Mouse (Mus musculus): ENCODE measurements around the gene Sde2.
"Not testable (repeated sequence)": the region's sequence is repeated elsewhere in the genome, so short reads cannot be mapped to it uniquely, and the experiment has no call there.

The Sde2 gene

GRCm38 (mm10) chr1:180835273-180836015 is 15.5 kb upstream of the Sde2 start:
- DNase-seq = no peak

DNA sequence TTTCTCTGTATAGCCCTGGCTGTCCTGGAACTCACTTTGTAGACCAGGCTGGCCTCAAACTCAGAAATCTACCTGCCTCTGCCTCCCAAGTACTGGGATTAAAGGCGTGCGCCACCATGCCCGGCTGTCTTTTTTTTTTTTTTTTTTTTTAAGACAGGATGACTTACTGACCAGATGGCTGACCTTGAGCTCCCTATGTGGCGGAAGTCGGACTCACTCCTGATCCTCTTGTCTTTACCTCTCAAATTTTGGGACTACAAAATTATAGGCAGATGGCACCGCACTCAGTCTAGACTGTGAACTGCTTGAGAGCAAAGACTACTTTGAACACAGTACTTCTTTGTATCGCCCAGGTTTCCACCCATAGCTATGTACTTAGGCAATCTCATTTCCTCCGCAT is 14.5 kb upstream of the Sde2 start:
- DNase-seq = not testable (repeated sequence)

DNA sequence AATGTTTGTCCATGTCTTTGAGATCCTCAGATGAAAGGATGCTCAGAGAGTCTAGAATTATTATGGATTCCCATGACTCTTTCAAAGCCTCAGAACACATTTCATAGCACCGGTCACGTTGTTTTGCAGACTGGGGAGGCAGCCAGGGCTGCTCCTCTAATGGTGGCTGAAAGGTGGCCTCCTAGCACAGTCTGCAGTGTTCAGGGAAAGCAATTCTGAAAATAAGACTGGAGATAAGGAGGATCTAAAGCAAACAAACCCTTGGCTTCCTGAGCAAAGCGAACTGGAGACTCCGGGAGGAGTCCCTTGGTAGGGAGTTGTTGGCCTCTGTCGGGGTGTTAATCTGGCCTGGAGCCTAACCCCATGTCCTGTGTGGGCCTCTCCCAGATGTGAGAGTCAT is 13.7 kb upstream of the Sde2 start:
- DNase-seq = no peak

DNA sequence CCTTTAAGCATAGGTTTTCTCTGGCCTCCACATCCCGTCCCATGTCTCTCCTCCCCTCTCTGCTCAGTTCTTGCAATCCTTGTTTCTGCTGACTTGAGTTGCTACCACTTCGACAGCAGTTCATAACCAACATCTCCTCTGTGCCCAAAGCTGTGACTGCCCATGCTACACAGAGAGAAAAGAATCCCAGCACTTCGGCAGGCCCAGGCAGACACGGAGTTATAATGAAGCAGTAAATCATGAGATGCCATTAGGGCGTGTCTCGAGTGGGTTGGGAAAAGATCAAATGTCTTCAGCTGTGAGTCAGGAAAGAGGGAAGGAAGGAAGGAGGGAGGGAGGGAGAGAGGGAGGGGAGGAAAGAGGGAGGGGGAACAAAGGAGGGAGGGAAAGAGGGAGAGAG is 12.9 kb upstream of the Sde2 start:
- no peak for DNase-seq

DNA sequence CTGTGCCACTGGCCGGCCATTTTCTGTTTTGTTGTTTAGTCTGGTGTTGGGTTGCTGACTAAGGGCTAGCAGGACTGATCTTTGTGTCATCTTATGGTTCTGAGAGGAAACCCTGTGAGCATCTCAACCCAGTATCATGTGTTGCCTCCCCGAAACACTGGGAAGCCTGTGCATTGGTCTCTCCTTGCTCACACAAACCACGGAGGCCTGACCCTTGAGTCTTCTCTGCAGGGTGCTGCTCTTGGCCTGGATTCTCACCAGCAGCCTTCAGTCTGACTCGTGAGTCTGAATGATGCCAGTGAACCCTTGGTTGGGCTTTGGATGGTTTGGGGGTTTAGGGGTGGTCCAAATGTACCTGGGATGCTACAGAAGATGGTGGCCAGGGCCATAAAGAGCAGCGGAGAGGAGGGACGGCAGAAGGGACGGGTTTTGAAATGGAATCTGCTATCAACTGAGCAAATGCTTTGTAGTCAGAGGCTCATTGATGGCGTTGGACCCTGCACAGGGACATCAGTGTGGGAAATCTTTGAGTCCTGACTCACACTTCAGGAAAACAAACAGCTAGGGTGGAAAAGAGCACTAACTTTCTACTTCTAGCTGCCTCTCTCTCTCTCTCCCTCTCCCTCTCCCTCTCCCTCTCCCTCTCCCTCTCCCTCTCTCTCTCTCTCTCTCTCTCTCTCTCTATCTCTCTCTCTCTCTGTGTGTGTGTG is 11.6 kb upstream of the Sde2 start:
- no peak for DNase-seq

GRCm38 (mm10) chr1:180841561-180842300 is 9.2 kb upstream of the Sde2 start:
- DNase-seq = no peak

- DNase-seq = peak; percentile 41
Measured at GRCm38 (mm10) chr1:180848114-180848510, 2.8 kb upstream of the Sde2 start.

DNA sequence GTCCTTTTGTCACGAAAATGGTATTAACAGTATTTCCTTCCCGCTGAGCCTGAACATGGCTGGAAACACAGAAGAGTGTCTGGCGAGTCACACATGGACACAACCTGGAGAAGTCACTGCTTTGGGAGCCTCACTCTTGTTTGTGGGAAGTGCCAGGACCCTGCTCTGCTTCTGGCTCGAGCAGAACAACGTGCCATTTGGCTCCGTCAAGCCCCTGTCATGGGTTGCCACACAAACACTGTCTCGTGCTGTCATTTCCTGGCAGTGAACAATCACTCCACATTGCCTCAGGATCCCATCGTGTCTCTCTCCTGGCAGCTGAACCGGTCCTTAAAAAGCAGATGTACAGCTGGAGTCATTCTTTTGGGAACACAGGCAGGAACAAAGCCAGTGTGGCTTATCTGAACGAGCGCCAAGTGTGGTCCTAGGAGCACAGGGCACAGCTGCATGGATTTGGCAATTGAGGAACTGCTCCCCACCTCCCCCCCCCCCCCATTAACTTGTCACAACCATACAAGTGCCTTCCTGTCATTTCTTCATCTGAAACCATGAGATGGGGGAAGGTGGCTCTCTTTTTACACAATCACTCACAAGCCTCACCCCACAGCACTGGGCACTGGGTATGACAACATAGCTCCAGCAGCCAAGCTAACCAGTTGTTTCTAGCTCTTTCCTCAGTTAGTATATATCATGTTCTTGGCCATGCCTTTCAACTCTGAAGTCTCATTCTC is 2.3 kb upstream of the Sde2 start:
- peak; percentile 19 for DNase-seq

DNA sequence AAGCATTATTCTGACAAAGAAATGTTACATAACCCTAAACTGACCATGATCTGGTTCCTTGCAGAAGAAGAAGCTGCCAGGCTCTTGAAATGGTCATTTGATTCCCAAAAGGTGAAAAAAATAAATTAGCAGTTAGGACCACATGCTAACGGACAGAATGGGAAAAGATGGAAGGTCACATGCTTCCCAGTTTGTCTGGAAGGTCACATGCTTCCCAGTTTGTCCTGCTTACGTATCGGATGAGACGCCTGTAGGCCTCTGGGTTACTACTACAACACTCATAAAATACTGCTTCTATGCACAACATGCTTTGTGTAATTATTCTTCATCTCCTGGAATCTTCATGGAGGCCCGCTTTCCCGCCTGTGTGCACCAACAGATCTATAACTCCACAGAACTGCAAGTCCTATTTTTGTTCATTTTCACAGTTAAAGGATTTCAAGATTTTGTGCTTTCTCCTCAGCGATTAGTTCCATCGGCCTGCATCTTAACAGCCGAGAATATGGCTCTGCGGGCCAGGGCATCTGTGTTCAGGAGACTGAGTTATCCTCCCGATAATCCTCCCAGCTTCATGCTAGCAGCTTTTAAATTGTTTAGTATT is 1.1 kb upstream of the Sde2 start:
- DNase-seq = no peak

DNA sequence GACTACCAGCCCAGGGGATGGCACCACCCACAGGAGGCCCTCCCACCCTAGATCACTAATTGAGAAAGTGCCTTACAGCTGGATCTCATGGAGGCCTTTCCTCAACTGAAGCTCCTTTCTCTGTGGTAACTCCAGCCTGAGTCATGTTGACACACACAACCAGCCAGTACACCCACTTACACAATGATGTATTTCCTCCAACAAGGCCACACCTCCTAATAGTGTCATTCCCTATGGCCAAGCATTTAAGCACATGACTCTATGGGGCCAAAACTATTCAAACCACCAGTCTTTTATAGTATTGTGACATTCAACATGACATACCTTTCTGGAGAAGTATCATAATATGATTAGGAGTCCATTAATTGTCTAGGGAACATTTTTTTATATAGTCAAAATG is 7.8 kb downstream of the Sde2 start:
- DNase-seq = no peak

DNA sequence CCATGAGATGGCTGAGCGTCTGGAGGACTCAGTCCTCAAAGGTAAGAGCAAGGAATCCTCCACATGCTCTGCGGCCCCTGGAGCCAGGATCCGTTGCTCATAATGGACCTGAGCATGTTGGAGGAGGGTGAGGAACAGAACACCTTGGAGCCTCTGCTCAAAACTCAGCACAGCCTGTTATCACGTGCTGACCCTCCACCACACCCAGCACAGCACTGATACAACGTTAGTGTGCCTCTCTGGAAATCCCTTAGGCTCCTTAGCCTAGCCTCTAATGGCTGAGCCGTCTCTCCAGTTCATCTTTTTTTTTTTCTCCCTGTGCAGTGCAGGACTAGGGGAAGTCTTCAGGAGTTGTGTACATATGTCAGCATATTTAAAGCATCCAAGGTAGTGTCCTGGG is 9.1 kb downstream of the Sde2 start:
- no peak for DNase-seq

GRCm38 (mm10) chr1:180863606-180864005 is 12.7 kb downstream of the Sde2 start:
- DNase-seq = no peak

- no peak for DNase-seq
Measured at GRCm38 (mm10) chr1:180866001-180866400, 15.1 kb downstream of the Sde2 start.

DNA sequence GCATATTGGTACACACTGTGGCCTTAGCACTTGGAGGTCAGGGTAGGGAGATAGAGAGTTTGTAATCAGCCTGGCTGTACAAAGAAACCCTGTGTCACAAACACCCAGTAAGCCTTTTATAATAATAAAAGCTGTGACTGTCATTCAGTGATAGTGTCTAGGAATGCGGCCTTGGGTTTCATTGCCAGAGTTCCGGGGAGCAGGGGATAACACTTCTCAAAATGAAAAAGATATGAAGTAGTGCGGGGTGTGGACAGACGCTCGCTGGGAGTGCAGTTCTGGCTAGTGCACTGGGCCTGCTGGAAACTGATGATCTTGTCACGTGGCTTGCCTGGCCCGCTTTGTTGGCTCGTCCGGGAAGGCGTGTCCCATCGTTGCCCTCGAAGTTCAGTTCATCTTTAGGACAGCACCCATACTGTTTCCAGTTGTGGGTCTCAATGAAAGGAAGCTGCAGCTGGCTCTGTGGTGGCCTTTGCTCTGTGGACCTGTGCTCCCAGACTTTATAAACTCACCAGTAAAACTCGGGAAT is 19.3 kb downstream of the Sde2 start:
- DNase-seq = no peak

GRCm38 (mm10) chr1:180873861-180874484 is 23.0 kb downstream of the Sde2 start:
- DNase-seq = peak; percentile 53

- DNase-seq = no peak
Measured at GRCm38 (mm10) chr1:180874615-180875014, 23.7 kb downstream of the Sde2 start.

DNA sequence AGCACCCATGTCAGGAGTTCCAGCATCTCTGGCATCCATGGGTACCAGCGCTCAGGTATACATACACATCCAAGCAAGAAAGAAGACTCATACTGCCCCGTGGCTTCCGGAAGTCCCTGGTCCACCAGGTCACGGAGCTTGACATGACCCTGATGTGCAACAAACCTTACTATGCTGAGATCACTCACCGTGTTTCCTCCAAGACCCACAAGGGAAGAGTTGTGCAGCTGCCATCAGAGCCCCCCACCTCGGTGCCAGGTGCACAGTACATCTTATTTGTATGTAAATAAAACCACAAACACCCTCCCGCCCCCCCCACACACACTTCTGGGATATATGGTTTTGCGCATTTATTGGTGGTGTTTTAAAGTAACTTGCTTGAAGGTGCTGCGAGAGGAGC is 24.2 kb downstream of the Sde2 start:
- no peak for DNase-seq

- no peak for DNase-seq
Measured at GRCm38 (mm10) chr1:180877466-180877865, 26.5 kb downstream of the Sde2 start.

DNA sequence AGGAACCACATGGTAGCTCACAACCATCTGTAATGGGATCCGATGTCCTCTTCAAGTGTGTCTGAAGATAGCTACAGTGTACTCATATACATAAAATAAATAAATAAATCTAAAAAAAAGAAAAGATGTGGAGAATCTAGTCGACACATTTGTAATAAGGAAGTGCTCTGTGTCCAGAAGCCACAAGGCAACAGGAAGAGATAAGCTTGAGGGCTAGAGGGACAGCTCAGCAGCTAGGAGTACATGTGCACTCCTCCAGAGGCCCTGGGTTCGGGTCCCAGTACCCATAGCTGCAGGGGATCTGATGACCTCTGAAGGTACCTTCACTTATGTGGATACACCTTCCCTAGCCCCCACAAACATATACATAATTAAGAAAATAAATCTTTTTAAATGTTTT is 30.8 kb downstream of the Sde2 start:
- no peak for DNase-seq

- DNase-seq = no peak
Measured at GRCm38 (mm10) chr1:180883731-180884130, 32.8 kb downstream of the Sde2 start.

GRCm38 (mm10) chr1:180884484-180884883 is 33.6 kb downstream of the Sde2 start:
- DNase-seq = no peak

DNA sequence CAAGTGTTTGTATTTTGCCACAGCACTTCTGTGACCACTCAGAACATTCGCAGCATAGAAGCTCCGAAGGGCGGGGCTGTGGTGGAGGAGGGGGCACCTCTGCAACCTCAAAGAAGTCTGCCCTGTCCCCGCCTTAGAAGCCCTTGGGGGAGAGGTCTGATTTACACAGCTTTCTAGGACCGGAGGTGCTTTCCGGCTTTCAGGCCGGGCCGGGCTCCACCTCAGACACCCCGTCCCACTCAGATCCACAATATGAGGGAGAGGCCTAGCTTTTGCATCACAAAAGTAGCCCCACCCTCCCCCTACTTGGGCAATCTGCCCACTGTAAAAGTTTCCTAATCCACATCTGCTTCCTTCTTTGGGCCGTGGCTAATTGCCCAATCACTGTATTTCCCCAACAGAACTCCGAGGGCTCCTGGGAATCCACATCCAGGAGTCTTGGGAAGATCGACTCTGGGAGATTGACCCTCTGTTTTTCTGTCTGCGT is 37.7 kb downstream of the Sde2 start:
- DNase-seq = no peak
